Mouse (Mus musculus): ENCODE data around the gene Pes1.
"Not testable (repeated sequence)": the region's sequence is repeated elsewhere in the genome, so short reads cannot be mapped to it uniquely, and the experiment has no call there.

Gene Pes1

GRCm38 (mm10) chr11:3963610-3964415, at the start of gene Pes1:
Gene Pes1, plus strand, starts transcription at chr11:3963975.
- DNase-seq (ENCODE audit: low spot score): peak; percentile 90

- DNase-seq (ENCODE audit: low spot score): peak; percentile 55
Observed at GRCm38 (mm10) chr11:3914109-3914840, 49.5 kb upstream of the Pes1 start, which contains the start of gene Slc35e4. Gene Slc35e4, minus strand, starts transcription at chr11:3914664.

- DNase-seq (ENCODE audit: low spot score): no peak
Observed at GRCm38 (mm10) chr11:3918738-3919137, 45.0 kb upstream of the Pes1 start.

- no peak for DNase-seq (ENCODE audit: low spot score)
Observed at GRCm38 (mm10) chr11:3920476-3920875, 43.3 kb upstream of the Pes1 start.

GRCm38 (mm10) chr11:3921281-3921850, 42.4 kb upstream of the Pes1 start:
- DNase-seq (ENCODE audit: low spot score): no peak

GRCm38 (mm10) chr11:3922115-3922514, 41.7 kb upstream of the Pes1 start:
- DNase-seq (ENCODE audit: low spot score): no peak

GRCm38 (mm10) chr11:3922731-3923130, 41.0 kb upstream of the Pes1 start:
- no peak for DNase-seq (ENCODE audit: low spot score)

- no peak for DNase-seq (ENCODE audit: low spot score)
Observed at GRCm38 (mm10) chr11:3925916-3926315, 37.9 kb upstream of the Pes1 start.

- no peak for DNase-seq (ENCODE audit: low spot score)
Observed at GRCm38 (mm10) chr11:3930019-3930418, 33.8 kb upstream of the Pes1 start.

- DNase-seq (ENCODE audit: low spot score): no peak
Observed at GRCm38 (mm10) chr11:3930931-3931330, 32.8 kb upstream of the Pes1 start.

- DNase-seq (ENCODE audit: low spot score): peak; percentile 67
Observed at GRCm38 (mm10) chr11:3931511-3932211, 32.1 kb upstream of the Pes1 start, which contains the start of gene Tcn2. Gene Tcn2, minus strand, starts transcription at chr11:3932159.

GRCm38 (mm10) chr11:3933756-3934285, 30.0 kb upstream of the Pes1 start:
- no peak for DNase-seq (ENCODE audit: low spot score)

GRCm38 (mm10) chr11:3935135-3935534, 28.6 kb upstream of the Pes1 start:
- DNase-seq (ENCODE audit: low spot score): no peak

- peak; percentile 20 for DNase-seq (ENCODE audit: low spot score)
Observed at GRCm38 (mm10) chr11:3936318-3936717, 27.5 kb upstream of the Pes1 start.

- DNase-seq (ENCODE audit: low spot score): no peak
Observed at GRCm38 (mm10) chr11:3937321-3937874, 26.4 kb upstream of the Pes1 start.

- DNase-seq (ENCODE audit: low spot score): no peak
Observed at GRCm38 (mm10) chr11:3941371-3941770, 22.4 kb upstream of the Pes1 start.

GRCm38 (mm10) chr11:3946386-3946785, 17.4 kb upstream of the Pes1 start:
- DNase-seq (ENCODE audit: low spot score): no peak

GRCm38 (mm10) chr11:3954876-3955275, 8.9 kb upstream of the Pes1 start:
- not testable (repeated sequence) for DNase-seq (ENCODE audit: low spot score)

- not testable (repeated sequence) for DNase-seq (ENCODE audit: low spot score)
Observed at GRCm38 (mm10) chr11:3955371-3955770, 8.4 kb upstream of the Pes1 start.

GRCm38 (mm10) chr11:3960901-3961300, 2.9 kb upstream of the Pes1 start:
- no peak for DNase-seq (ENCODE audit: low spot score)

- no peak for DNase-seq (ENCODE audit: low spot score)
Observed at GRCm38 (mm10) chr11:3961761-3962160, 2.0 kb upstream of the Pes1 start.

GRCm38 (mm10) chr11:3963155-3963554, 620 bp upstream of the Pes1 start:
- DNase-seq (ENCODE audit: low spot score): no peak

Data from layer of hippocampus, adult 9-10 months (tissue).